Mouse (Mus musculus) midbrain, embryonic 11.5 days (tissue): ENCODE measurements around the gene Tubgcp6. TPM values are rescaled to one million over a fixed set of nuclear protein-coding genes. Genes with fewer than 3 reads are reported as not detected.
A peak's percentile ranks its signal among the peaks of the same experiment; 100 is the strongest.

Source experiments
- ATAC-seq: fragments of 200-750 bp; cut with Nextera tagmentation; 2 replicates; pipeline ENCODE4 v1.8.0; 2017; ENCODE audit warnings: moderate TSS enrichment, moderate library complexity; ENCODE audit not compliant: low FRiP score
- DNase-seq: peaks from one replicate; pipeline ENCODE4 v3.0.0; 2015; ENCODE audit warnings: low spot score; ENCODE audit errors: missing footprints
- H3K27ac ChIP-seq: fragments of 300-500 bp; sonication (generic); 2 replicates; pipeline ENCODE4 v1.5.1; 2014; ENCODE audit warnings: low read depth, low read length
- H3K27me3 ChIP-seq: fragments of 300-500 bp; sonication (generic); 2 replicates; pipeline ENCODE4 v1.6.1; 2014; ENCODE audit warnings: mild to moderate bottlenecking, low read length, moderate library complexity, mixed read lengths; ENCODE audit not compliant: control insufficient read depth, insufficient read depth
- H3K36me3 ChIP-seq: fragments of 300-500 bp; sonication (generic); 2 replicates; pipeline ENCODE4 v1.6.1; 2014; ENCODE audit warnings: mild to moderate bottlenecking, low read length, moderate library complexity, mixed read lengths; ENCODE audit not compliant: control insufficient read depth, insufficient read depth
- H3K4me1 ChIP-seq: fragments of 300-500 bp; sonication (generic); 2 replicates; pipeline ENCODE4 v1.6.1; 2014; ENCODE audit warnings: low read length; ENCODE audit not compliant: control insufficient read depth, insufficient read depth
- H3K4me2 ChIP-seq: fragments of 300-500 bp; sonication (generic); 2 replicates; pipeline ENCODE4 v1.6.1; 2014; ENCODE audit warnings: mild to moderate bottlenecking, moderate library complexity
- H3K4me3 ChIP-seq: fragments of 300-500 bp; sonication (generic); 2 replicates; pipeline ENCODE4 v1.5.1; 2014; ENCODE audit warnings: low read depth, low read length
- H3K9ac ChIP-seq: fragments of 300-500 bp; sonication (generic); 2 replicates; pipeline ENCODE4 v1.6.1; 2014; ENCODE audit warnings: low read length
- H3K9me3 ChIP-seq: fragments of 300-500 bp; sonication (generic); 2 replicates; pipeline ENCODE4 v1.6.1; 2016; ENCODE audit warnings: low read length; ENCODE audit not compliant: control insufficient read depth
- WGBS: fragments of 180-500 bp; shearing (Covaris S2); extraction: QIAGEN DNeasy Blood & Tissue Kit; methylation state at CpG from one replicate; pipeline ENCODE4 v1.1.7; 2014; 5-methylcytosine and 5-hydroxymethylcytosine counted together
- polyA plus RNA-seq: library from polyadenylated mRNA; unstranded; fragments of >200 nt; fragmentation: Nextera tagmentation; extraction: Ambion mirVana; gene quantifications from 2 replicates; pipeline ENCODE4 v1.2.1, GENCODE M21; 2014

Tubgcp6 gene
- polyA plus RNA-seq, 1 experiment from 2014 or later: 16.8 TPM

DNA sequence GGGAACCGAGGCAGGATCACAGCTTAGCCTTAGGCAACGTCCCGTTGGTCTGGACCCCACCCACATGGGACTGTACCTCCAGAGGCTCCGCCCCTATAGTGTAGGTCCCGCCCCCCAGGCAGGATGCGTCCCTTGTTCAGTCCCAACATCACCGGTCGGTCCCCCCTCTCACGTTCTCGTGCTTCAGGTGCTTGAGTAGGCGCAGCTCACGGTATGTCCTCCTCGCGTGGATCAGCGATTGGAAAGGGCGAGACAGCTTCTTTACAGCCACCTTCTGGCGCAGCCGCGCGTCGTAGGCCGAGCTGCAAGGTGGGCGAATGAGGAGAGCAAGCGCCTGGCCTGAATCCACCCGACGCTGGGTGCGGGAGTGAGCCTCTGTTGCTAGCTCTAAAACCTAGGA is 23.6 kb upstream of the Tubgcp6 start:
- Histone ChIP-seq H3K9ac (peak overlapping the region; percentile 54), H3K27me3 (peaks cover 8% of the 10 kb centered on the region; the same call in 1 of the 2 replicates), H3K36me3 (peaks cover 10% of the 10 kb centered on the region), H3K9me3 (no peaks in the 10 kb centered on the region), H3K4me3 (peak overlapping the region; percentile 59), H3K4me2 (peak overlapping the region; percentile 81), H3K27ac (no peak overlapping the region), H3K4me1 (peaks cover 34% of the 10 kb centered on the region)
- 2% methylated on average over 27 of the region's 27 CpGs for WGBS
- ATAC-seq: peak; percentile 19; the same call in 1 of the 2 replicates
- DNase-seq: peak; percentile 94

DNA sequence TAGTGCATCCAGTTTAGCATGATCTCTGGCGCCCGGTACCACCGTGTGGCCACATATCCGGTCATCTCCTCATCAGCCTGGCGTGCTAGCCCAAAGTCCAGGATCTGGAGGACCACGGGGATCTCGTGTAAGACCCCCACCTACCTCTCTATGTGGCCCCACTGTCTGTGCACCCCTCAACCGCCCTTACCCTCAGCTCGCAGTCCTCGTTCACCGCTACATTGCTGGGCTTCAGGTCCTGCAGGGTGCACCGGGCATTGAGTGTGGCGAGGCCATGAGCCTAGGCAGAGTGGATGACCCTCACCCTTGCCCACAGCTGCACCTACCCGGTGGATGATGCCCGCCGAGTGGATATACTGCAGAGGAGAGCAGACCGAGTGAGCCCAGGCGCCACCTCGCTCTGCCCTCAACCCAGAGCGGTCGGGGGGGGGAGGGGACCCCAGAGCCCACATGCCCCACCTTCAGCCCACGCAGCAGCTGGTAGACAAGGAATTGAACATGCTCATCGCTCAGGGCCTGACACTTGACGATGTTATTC is 23.0 kb upstream of the Tubgcp6 start:
- Histone ChIP-seq H3K36me3 (peaks cover 10% of the 10 kb centered on the region), H3K27me3 (peaks cover 8% of the 10 kb centered on the region; the same call in 1 of the 2 replicates), H3K9ac (no peak overlapping the region), H3K4me3 (no peak overlapping the region), H3K27ac (no peak overlapping the region), H3K9me3 (no peaks in the 10 kb centered on the region), H3K4me2 (peak overlapping the region; percentile 81; the same call in 1 of the 2 replicates), H3K4me1 (peaks cover 38% of the 10 kb centered on the region)
- ATAC-seq (no peak), DNase-seq (no peak)
- WGBS: 81% methylated on average over 24 of the region's 24 CpGs

- Histone ChIP-seq H3K4me3 (no peak overlapping the region), H3K36me3 (peaks cover 10% of the 10 kb centered on the region), H3K27me3 (peaks cover 8% of the 10 kb centered on the region; the same call in 1 of the 2 replicates), H3K27ac (no peak overlapping the region), H3K4me1 (peaks cover 40% of the 10 kb centered on the region), H3K9ac (no peak overlapping the region), H3K9me3 (no peaks in the 10 kb centered on the region), H3K4me2 (no peak overlapping the region)
- no peak for ATAC-seq
- DNase-seq: no peak
- 89% methylated on average over 11 of the region's 11 CpGs for WGBS
Measured at GRCm38 (mm10) chr15:89144965-89145364, 22.1 kb upstream of the Tubgcp6 start.

GRCm38 (mm10) chr15:89143134-89143533 is 20.2 kb upstream of the Tubgcp6 start:
- Histone ChIP-seq H3K36me3 (peaks cover 10% of the 10 kb centered on the region), H3K4me1 (peaks cover 38% of the 10 kb centered on the region), H3K27me3 (peaks cover 8% of the 10 kb centered on the region; the same call in 1 of the 2 replicates), H3K9me3 (no peaks in the 10 kb centered on the region), H3K4me2 (no peak overlapping the region), H3K9ac (no peak overlapping the region), H3K27ac (no peak overlapping the region), H3K4me3 (no peak overlapping the region)
- no peak for ATAC-seq
- 80% methylated on average over 2 of the region's 2 CpGs for WGBS
- DNase-seq: peak; percentile 39

- DNase-seq (no peak), ATAC-seq (no peak)
- H3K4me2 ChIP-seq: no peak overlapping the region
- no peak overlapping the region for H3K4me3 ChIP-seq
- 74% methylated on average over 4 of the region's 4 CpGs for WGBS
- peaks cover 4% of the 10 kb centered on the region; the same call in 1 of the 2 replicates for H3K27me3 ChIP-seq
- H3K27ac ChIP-seq: no peak overlapping the region
- H3K4me1 ChIP-seq: peaks cover 26% of the 10 kb centered on the region
- H3K9ac ChIP-seq: no peak overlapping the region
- H3K36me3 ChIP-seq: peaks cover 10% of the 10 kb centered on the region
- H3K9me3 ChIP-seq: no peaks in the 10 kb centered on the region
Measured at GRCm38 (mm10) chr15:89141905-89142304, 19.0 kb upstream of the Tubgcp6 start.

DNA sequence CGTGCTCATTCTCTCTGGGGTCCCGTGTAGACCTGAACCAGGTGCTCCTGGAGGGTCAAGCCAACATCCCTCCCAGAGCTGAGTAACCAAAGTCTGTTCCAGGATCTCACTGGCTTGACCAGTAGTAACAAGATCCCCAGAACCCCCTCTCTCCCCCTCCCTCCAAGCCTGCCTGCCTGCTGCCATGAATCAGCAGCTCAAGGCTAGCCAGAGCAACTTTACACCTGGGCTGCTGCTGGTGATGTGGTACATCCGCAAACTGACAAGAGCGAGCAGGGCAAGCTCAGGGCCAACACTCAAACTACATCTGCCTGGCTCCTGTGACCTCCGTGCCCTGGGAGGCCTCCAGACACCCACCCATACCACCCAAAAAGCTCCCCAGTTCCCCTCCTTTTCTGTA is 18.5 kb upstream of the Tubgcp6 start:
- no peak overlapping the region for H3K27ac ChIP-seq
- DNase-seq (peak; percentile 85), ATAC-seq (peak; percentile 15; the same call in 1 of the 2 replicates)
- whole genome bisulfite sequencing: 26% methylated on average over 5 of the region's 5 CpGs
- H3K36me3 ChIP-seq: peaks cover 10% of the 10 kb centered on the region
- no peak overlapping the region for H3K9ac ChIP-seq
- H3K4me3 ChIP-seq: no peak overlapping the region
- H3K9me3 ChIP-seq: no peaks in the 10 kb centered on the region
- peaks cover 21% of the 10 kb centered on the region for H3K4me1 ChIP-seq
- H3K27me3 ChIP-seq: peaks cover 4% of the 10 kb centered on the region; the same call in 1 of the 2 replicates
- H3K4me2 ChIP-seq: peak overlapping the region; percentile 95; the same call in 1 of the 2 replicates

DNA sequence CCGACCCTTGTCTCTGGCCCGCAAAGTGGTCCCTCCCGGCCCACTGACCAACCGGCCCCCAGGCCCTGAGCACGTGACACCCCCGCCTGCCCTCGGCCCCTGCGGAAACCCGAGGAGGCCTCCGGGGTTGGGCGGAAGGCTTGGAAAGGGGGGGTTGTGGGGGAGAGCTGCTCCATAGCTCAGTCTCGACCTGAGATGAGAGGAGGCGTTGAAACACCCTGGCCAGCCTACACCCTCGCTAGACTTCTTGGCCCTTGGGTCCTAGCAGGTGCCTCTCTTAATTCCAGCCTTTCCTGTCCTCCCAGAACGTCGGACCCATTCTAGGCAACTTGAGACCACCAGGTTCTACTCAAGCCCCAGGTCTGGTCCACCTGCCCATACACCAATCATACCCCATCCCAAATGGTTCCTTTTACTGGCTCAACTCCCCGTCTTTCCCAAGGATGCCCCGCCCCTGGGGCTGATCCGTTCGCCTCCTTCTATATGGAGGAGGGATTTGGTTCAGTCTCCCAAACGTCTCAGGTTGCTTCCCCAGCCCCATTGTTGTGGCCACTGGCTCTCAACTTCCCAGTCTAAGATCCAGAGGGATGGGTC is 17.8 kb upstream of the Tubgcp6 start, which contains the start of gene Mapk12:
Mapk12 (minus strand) TSS at position 45 of the 594 bp plus-strand sequence.
- Histone ChIP-seq H3K4me3 (peak within 1 kb of the TSS; percentile 65), H3K4me2 (peak within 1 kb of the TSS; percentile 95), H3K9ac (peak within 1 kb of the TSS; percentile 86), H3K36me3 (peaks cover 10% of the 10 kb centered on the region), H3K27ac (peak within 1 kb of the TSS; percentile 40), H3K9me3 (no peaks in the 10 kb centered on the region), H3K27me3 (peaks cover 4% of the 10 kb centered on the region; the same call in 1 of the 2 replicates), H3K4me1 (peaks cover 19% of the 10 kb centered on the region)
- under 1% methylated on average over 21 of the region's 21 CpGs for WGBS
- DNase-seq: peak; percentile 96
- peak; percentile 86 for ATAC-seq

DNA sequence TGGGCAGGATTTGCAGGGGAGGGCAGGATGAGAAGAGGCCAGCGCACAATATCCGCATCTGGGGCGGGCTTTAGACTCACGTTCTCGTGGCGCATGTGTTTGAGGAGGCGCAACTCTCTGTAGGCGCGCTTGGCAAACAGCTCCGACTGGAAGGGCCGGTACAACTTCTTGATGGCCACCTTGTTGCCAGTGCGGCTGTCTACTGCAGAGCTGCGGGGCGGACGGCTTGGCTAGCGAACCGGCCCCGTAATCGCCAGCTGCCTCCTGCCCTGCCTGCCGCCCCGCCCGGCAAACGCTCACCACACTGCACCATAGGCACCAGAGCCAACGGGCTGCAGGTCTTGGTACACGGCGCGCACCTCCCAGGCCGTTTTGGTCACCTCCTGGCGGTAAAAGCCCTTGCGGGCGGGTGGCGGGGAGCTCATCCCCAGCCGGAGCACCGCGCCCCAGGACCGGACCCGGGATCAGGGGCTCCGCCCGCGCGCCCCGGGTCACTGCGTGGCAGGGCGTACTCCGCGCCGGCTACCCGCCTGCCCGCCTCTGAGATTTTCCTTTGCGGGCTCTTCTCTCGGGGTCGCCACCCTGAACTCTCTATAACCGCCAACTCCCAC is 17.2 kb upstream of the Tubgcp6 start:
- under 1% methylated on average over 53 of the region's 53 CpGs for WGBS
- Histone ChIP-seq H3K9me3 (no peaks in the 10 kb centered on the region), H3K27me3 (no peaks in the 10 kb centered on the region; the same call in 1 of the 2 replicates), H3K4me2 (peak overlapping the region; percentile 95), H3K27ac (peak overlapping the region; percentile 40), H3K36me3 (peaks cover 10% of the 10 kb centered on the region), H3K9ac (peak overlapping the region; percentile 86), H3K4me3 (peak overlapping the region; percentile 65), H3K4me1 (peaks cover 19% of the 10 kb centered on the region)
- ATAC-seq: peak; percentile 43
- peak; percentile 90 for DNase-seq

DNA sequence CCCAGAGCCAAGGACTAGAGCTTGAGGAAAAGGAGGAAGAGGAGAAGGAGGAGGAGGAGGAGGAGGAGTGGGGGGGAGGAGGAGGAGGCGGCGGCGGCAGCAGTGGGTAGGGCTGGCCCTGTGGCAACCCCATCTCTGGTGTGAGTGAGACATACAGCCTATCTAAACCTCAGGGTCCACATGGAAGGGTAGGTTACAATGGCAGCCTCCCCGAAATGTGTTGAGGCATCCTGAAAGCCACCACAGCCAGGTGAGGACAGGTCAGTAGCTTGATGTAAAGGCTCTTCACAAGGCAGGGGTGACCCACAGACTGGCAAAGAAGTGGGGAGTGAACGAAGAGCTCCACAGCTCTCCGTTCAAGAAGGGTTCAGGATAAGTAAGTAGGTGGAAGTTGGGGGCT is 15.6 kb upstream of the Tubgcp6 start:
- WGBS: 90% methylated on average over 6 of the region's 6 CpGs
- no peak overlapping the region for H3K27ac ChIP-seq
- no peak overlapping the region for H3K4me2 ChIP-seq
- H3K27me3 ChIP-seq: no peaks in the 10 kb centered on the region; the same call in 1 of the 2 replicates
- no peak overlapping the region for H3K9ac ChIP-seq
- DNase-seq: no peak
- peaks cover under 1% of the 10 kb centered on the region; the same call in 1 of the 2 replicates for H3K36me3 ChIP-seq
- H3K9me3 ChIP-seq: no peaks in the 10 kb centered on the region
- no peak for ATAC-seq
- no peak overlapping the region for H3K4me3 ChIP-seq
- peaks cover 19% of the 10 kb centered on the region for H3K4me1 ChIP-seq
